Comparison of ENCODE assay signal across 1 mouse cellular context in genomic region chr5:115007768-115008167, GRCm38 (mm10).
TF ChIP-seq lines count a peak whose summit lies in the region.

No protein-coding gene starts in this region.

TF ChIP-seq in MEL, 35 proteins besides CTCF, POLR2A, EP300 and RAD21 (continued from another document):
- TF ChIP-seq POLR2AphosphoS2 (IDR thresholded peaks at IDR 0.05; ENCODE audit: low read length) = no peak
- TF ChIP-seq UBTF (IDR thresholded peaks at IDR 0.05; ENCODE audit: borderline replicate concordance, insufficient read depth, low read depth, low read length) = no peak
- TF ChIP-seq CHD2 (IDR thresholded peaks at IDR 0.05; ENCODE audit: low read length) = no peak
- no peak for TF ChIP-seq HCFC1 (IDR thresholded peaks at IDR 0.05; ENCODE audit: low read depth, low read length)
- TF ChIP-seq E2F4 (IDR thresholded peaks at IDR 0.05; ENCODE audit: borderline replicate concordance, low read depth, low read length) = no peak
- TF ChIP-seq MAFK (IDR thresholded peaks at IDR 0.05; ENCODE audit: borderline replicate concordance, low read depth, low read length) = no peak
TF ChIP-seq in MEL: peak in this region for 0.
